Mouse (Mus musculus): Measurements from ENCODE around the gene Ptma. TPM values are rescaled to one million over a fixed set of nuclear protein-coding genes. Genes with fewer than 3 reads are reported as not detected.
A peak's percentile ranks its signal among the peaks of the same experiment; 100 is the strongest.

Ptma gene
- total and polyA plus RNA-seq, 2 experiments from 2014 or later = 399 to 597 TPM

- Histone ChIP-seq H3K4me2 (ENCODE audit: low read depth, low read length) (no peak overlapping the region), H3K9me3 (replicated peaks; ENCODE audit: control insufficient read depth, low read length) (no peaks in the 10 kb centered on the region), H3K27me3 (ENCODE audit: control insufficient read depth, insufficient read depth, low read length) (no peaks in the 10 kb centered on the region), H3K36me3 (replicated peaks; ENCODE audit: control insufficient read depth, insufficient read depth, low read length) (peaks cover 12% of the 10 kb centered on the region), H3K27ac (ENCODE audit: low read depth) (peak overlapping the region; percentile 74), H3K4me3 (ENCODE audit: low read depth, low read length) (no peak overlapping the region), H3K4me1 (ENCODE audit: control insufficient read depth, insufficient read depth) (peaks cover 17% of the 10 kb centered on the region; the same call in 1 of the 2 replicates), H3K9ac (replicated peaks; ENCODE audit: low read depth, low read length) (0 out of 2 replicates have a peak overlapping the region, but pooled peaks have one; percentile 14)
- DNase-seq (ENCODE audit: low spot score) = peak; percentile 62
- TF ChIP-seq EP300 (IDR thresholded peaks at IDR 0.05; ENCODE audit: low read depth) (peak; percentile 35; the same call in 1 of the 2 replicates), CTCF (IDR thresholded peaks at IDR 0.05; ENCODE audit: low read depth) (no peak)
- WGBS = 39% methylated on average over 3 of the region's 3 CpGs
- peak; percentile 79 for ATAC-seq (ENCODE audit: insufficient read depth, low read depth)
Observed at GRCm38 (mm10) chr1:86559232-86559631, 32.7 kb downstream of the Ptma start.

GRCm38 (mm10) chr1:86562663-86563062, 36.1 kb downstream of the Ptma start:
- H3K9me3 ChIP-seq (replicated peaks; ENCODE audit: control insufficient read depth, low read length) = no peaks in the 10 kb centered on the region
- no peak overlapping the region for H3K4me3 ChIP-seq (ENCODE audit: low read depth, low read length)
- DNase-seq (ENCODE audit: low spot score) = no peak
- no peak for TF ChIP-seq EP300 (IDR thresholded peaks at IDR 0.05; ENCODE audit: low read depth)
- TF ChIP-seq CTCF (IDR thresholded peaks at IDR 0.05; ENCODE audit: low read depth) = no peak
- H3K36me3 ChIP-seq (replicated peaks; ENCODE audit: control insufficient read depth, insufficient read depth, low read length) = peaks cover 14% of the 10 kb centered on the region
- ATAC-seq (ENCODE audit: insufficient read depth, low read depth) = no peak
- H3K4me2 ChIP-seq (ENCODE audit: low read depth, low read length) = no peak overlapping the region
- H3K27me3 ChIP-seq (ENCODE audit: control insufficient read depth, insufficient read depth, low read length) = no peaks in the 10 kb centered on the region
- H3K4me1 ChIP-seq (ENCODE audit: control insufficient read depth, insufficient read depth) = peaks cover 17% of the 10 kb centered on the region; the same call in 1 of the 2 replicates
- 81% methylated on average over 2 of the region's 2 CpGs for WGBS
- H3K9ac ChIP-seq (replicated peaks; ENCODE audit: low read depth, low read length) = no peak overlapping the region
- no peak overlapping the region for H3K27ac ChIP-seq (ENCODE audit: low read depth)

GRCm38 (mm10) chr1:86568409-86568808, 41.9 kb downstream of the Ptma start:
- no peak overlapping the region for H3K4me2 ChIP-seq (ENCODE audit: low read depth, low read length)
- WGBS = 86% methylated on average over 2 of the region's 2 CpGs
- no peaks in the 10 kb centered on the region for H3K9me3 ChIP-seq (replicated peaks; ENCODE audit: control insufficient read depth, low read length)
- peaks cover 10% of the 10 kb centered on the region for H3K36me3 ChIP-seq (replicated peaks; ENCODE audit: control insufficient read depth, insufficient read depth, low read length)
- no peak for ATAC-seq (ENCODE audit: insufficient read depth, low read depth)
- TF ChIP-seq EP300 (IDR thresholded peaks at IDR 0.05; ENCODE audit: low read depth) (no peak), CTCF (IDR thresholded peaks at IDR 0.05; ENCODE audit: low read depth) (no peak)
- H3K9ac ChIP-seq (replicated peaks; ENCODE audit: low read depth, low read length) = no peak overlapping the region
- H3K27me3 ChIP-seq (ENCODE audit: control insufficient read depth, insufficient read depth, low read length) = no peaks in the 10 kb centered on the region
- DNase-seq (ENCODE audit: low spot score) = no peak
- H3K4me3 ChIP-seq (ENCODE audit: low read depth, low read length) = no peak overlapping the region
- no peaks in the 10 kb centered on the region for H3K4me1 ChIP-seq (ENCODE audit: control insufficient read depth, insufficient read depth)
- no peak overlapping the region for H3K27ac ChIP-seq (ENCODE audit: low read depth)

- DNase-seq (ENCODE audit: low spot score) (no peak), ATAC-seq (ENCODE audit: insufficient read depth, low read depth) (no peak)
- TF ChIP-seq CTCF (IDR thresholded peaks at IDR 0.05; ENCODE audit: low read depth) = no peak
- no peak for TF ChIP-seq EP300 (IDR thresholded peaks at IDR 0.05; ENCODE audit: low read depth)
- Histone ChIP-seq H3K4me2 (ENCODE audit: low read depth, low read length) (no peak overlapping the region), H3K27ac (ENCODE audit: low read depth) (no peak overlapping the region), H3K9ac (replicated peaks; ENCODE audit: low read depth, low read length) (no peak overlapping the region), H3K9me3 (replicated peaks; ENCODE audit: control insufficient read depth, low read length) (no peaks in the 10 kb centered on the region), H3K27me3 (ENCODE audit: control insufficient read depth, insufficient read depth, low read length) (no peaks in the 10 kb centered on the region), H3K4me1 (ENCODE audit: control insufficient read depth, insufficient read depth) (no peaks in the 10 kb centered on the region), H3K36me3 (replicated peaks; ENCODE audit: control insufficient read depth, insufficient read depth, low read length) (0 out of 2 replicates have a peak, but pooled peaks cover under 1% of the 10 kb centered on the region), H3K4me3 (ENCODE audit: low read depth, low read length) (no peak overlapping the region)
- WGBS = 86% methylated on average over 2 of the region's 2 CpGs
Observed at GRCm38 (mm10) chr1:86569292-86569860, 42.9 kb downstream of the Ptma start.

- Histone ChIP-seq H3K9me3 (replicated peaks; ENCODE audit: control insufficient read depth, low read length) (no peaks in the 10 kb centered on the region), H3K4me2 (ENCODE audit: low read depth, low read length) (no peak overlapping the region), H3K4me1 (ENCODE audit: control insufficient read depth, insufficient read depth) (no peaks in the 10 kb centered on the region), H3K27me3 (ENCODE audit: control insufficient read depth, insufficient read depth, low read length) (no peaks in the 10 kb centered on the region), H3K9ac (replicated peaks; ENCODE audit: low read depth, low read length) (no peak overlapping the region), H3K4me3 (ENCODE audit: low read depth, low read length) (no peak overlapping the region), H3K36me3 (replicated peaks; ENCODE audit: control insufficient read depth, insufficient read depth, low read length) (no peaks in the 10 kb centered on the region), H3K27ac (ENCODE audit: low read depth) (no peak overlapping the region)
- DNase-seq (ENCODE audit: low spot score) (no peak), ATAC-seq (ENCODE audit: insufficient read depth, low read depth) (no peak)
- 84% methylated on average over 2 of the region's 2 CpGs for WGBS
- TF ChIP-seq CTCF (IDR thresholded peaks at IDR 0.05; ENCODE audit: low read depth) = no peak
- no peak for TF ChIP-seq EP300 (IDR thresholded peaks at IDR 0.05; ENCODE audit: low read depth)
Observed at GRCm38 (mm10) chr1:86571381-86571780, 44.9 kb downstream of the Ptma start.

- Histone ChIP-seq H3K4me1 (ENCODE audit: control insufficient read depth, insufficient read depth) (no peaks in the 10 kb centered on the region), H3K4me3 (ENCODE audit: low read depth, low read length) (no peak overlapping the region), H3K36me3 (replicated peaks; ENCODE audit: control insufficient read depth, insufficient read depth, low read length) (no peaks in the 10 kb centered on the region), H3K9ac (replicated peaks; ENCODE audit: low read depth, low read length) (no peak overlapping the region), H3K27ac (ENCODE audit: low read depth) (no peak overlapping the region), H3K27me3 (ENCODE audit: control insufficient read depth, insufficient read depth, low read length) (no peaks in the 10 kb centered on the region), H3K9me3 (replicated peaks; ENCODE audit: control insufficient read depth, low read length) (no peaks in the 10 kb centered on the region), H3K4me2 (ENCODE audit: low read depth, low read length) (no peak overlapping the region)
- no peak for ATAC-seq (ENCODE audit: insufficient read depth, low read depth)
- no peak for DNase-seq (ENCODE audit: low spot score)
- WGBS = 40% methylated on average over 4 of the region's 4 CpGs
- TF ChIP-seq EP300 (IDR thresholded peaks at IDR 0.05; ENCODE audit: low read depth) (no peak), CTCF (IDR thresholded peaks at IDR 0.05; ENCODE audit: low read depth) (no peak)
Observed at GRCm38 (mm10) chr1:86571941-86572340, 45.4 kb downstream of the Ptma start.

Other genes starting within 250 kb of the Ptma start
- 0.69 and 1.4 TPM in 2 replicates for gene B3gnt7, start 223.9 kb upstream of the Ptma start, total RNA-seq (2014; rRNA removed; ENCODE audit: low replicate concordance)
- 0.49 and 0.71 TPM in 2 replicates for gene B3gnt7, start 223.9 kb upstream of the Ptma start, polyA plus RNA-seq (2015; fragmentation: Nextera tagmentation; extraction: Ambion mirVana)
- 11.2 and 31.7 TPM in 2 replicates for gene Ncl, start 167.3 kb upstream of the Ptma start, total RNA-seq (2014; rRNA removed; ENCODE audit: low replicate concordance)
- gene Ncl, start 167.3 kb upstream of the Ptma start, polyA plus RNA-seq (2015; fragmentation: Nextera tagmentation; extraction: Ambion mirVana) = 153 and 174 TPM in 2 replicates
- 0.31 TPM in 1 of 2 replicates, not detected in the other for gene Nmur1, start 100.5 kb upstream of the Ptma start, total RNA-seq (2014; rRNA removed; ENCODE audit: low replicate concordance)
- not detected in 2 replicates for gene Nmur1, start 100.5 kb upstream of the Ptma start, polyA plus RNA-seq (2015; fragmentation: Nextera tagmentation; extraction: Ambion mirVana)
- gene Tex44, start 100.4 kb upstream of the Ptma start, total RNA-seq (2014; rRNA removed; ENCODE audit: low replicate concordance) = not detected in 2 replicates
- not detected in 2 replicates for gene Tex44, start 100.4 kb upstream of the Ptma start, polyA plus RNA-seq (2015; fragmentation: Nextera tagmentation; extraction: Ambion mirVana)
- gene Pde6d, start 55.9 kb downstream of the Ptma start, total RNA-seq (2014; rRNA removed; ENCODE audit: low replicate concordance) = 19.8 and 25.0 TPM in 2 replicates
- gene Pde6d, start 55.9 kb downstream of the Ptma start, polyA plus RNA-seq (2015; fragmentation: Nextera tagmentation; extraction: Ambion mirVana) = 50.5 and 57.4 TPM in 2 replicates
- 16.0 and 20.7 TPM in 2 replicates for gene Cops7b, start 56.2 kb downstream of the Ptma start, total RNA-seq (2014; rRNA removed; ENCODE audit: low replicate concordance)
- 14.0 TPM in 2 replicates for gene Cops7b, start 56.2 kb downstream of the Ptma start, polyA plus RNA-seq (2015; fragmentation: Nextera tagmentation; extraction: Ambion mirVana)
- not detected in 2 replicates for gene Nppc, start 143.8 kb downstream of the Ptma start, total RNA-seq (2014; rRNA removed; ENCODE audit: low replicate concordance)
- 0.74 and 1.5 TPM in 2 replicates for gene Nppc, start 143.8 kb downstream of the Ptma start, polyA plus RNA-seq (2015; fragmentation: Nextera tagmentation; extraction: Ambion mirVana)
- 11.2 and 15.7 TPM in 2 replicates for gene Dis3l2, start 177.1 kb downstream of the Ptma start, total RNA-seq (2014; rRNA removed; ENCODE audit: low replicate concordance)
- 12.1 TPM in 2 replicates for gene Dis3l2, start 177.1 kb downstream of the Ptma start, polyA plus RNA-seq (2015; fragmentation: Nextera tagmentation; extraction: Ambion mirVana)